Mouse (Mus musculus) common myeloid progenitor, adult 5-6 weeks (primary cell): ENCODE data around the gene Hebp1. TPM values are rescaled to one million over a fixed set of nuclear protein-coding genes. Genes with fewer than 3 reads are reported as not detected.

Experiments used
- total RNA-seq: library from RNA; stranded (forward); fragments of 200-1000, 187-1606 nt; gene quantifications from 2 replicates; pipeline ENCODE4 v1.2.3, GENCODE M21; 2017

Gene Hebp1
- total RNA-seq, 1 experiment from 2014 or later = 30.1 TPM

Other genes with a start within 250 kb of the Hebp1 start
- gene Apold1, start 216.3 kb downstream of the Hebp1 start, total RNA-seq = 0.39 and 0.64 TPM in 2 replicates
- gene Ddx47, start 186.4 kb downstream of the Hebp1 start, total RNA-seq = 139 and 149 TPM in 2 replicates
- gene Gprc5a, start 132.4 kb downstream of the Hebp1 start, total RNA-seq = 0.15 and 0.69 TPM in 2 replicates
- gene Gprc5d, start 79.7 kb downstream of the Hebp1 start, total RNA-seq = not detected in 2 replicates
- gene Fam234b, start within 50 bp of the Hebp1 start, total RNA-seq = 15.9 and 26.0 TPM in 2 replicates
- 0.32 and 0.34 TPM in 2 replicates for gene Gsg1, start 56.3 kb upstream of the Hebp1 start, total RNA-seq
- not detected in 2 replicates for gene Pbp2, start 112.4 kb upstream of the Hebp1 start, total RNA-seq
- 2.7 and 5.4 TPM in 2 replicates for gene Emp1, start 164.5 kb upstream of the Hebp1 start, total RNA-seq